Comparison of ENCODE assay signal across 15 mouse cellular contexts in the genomic region with DNA sequence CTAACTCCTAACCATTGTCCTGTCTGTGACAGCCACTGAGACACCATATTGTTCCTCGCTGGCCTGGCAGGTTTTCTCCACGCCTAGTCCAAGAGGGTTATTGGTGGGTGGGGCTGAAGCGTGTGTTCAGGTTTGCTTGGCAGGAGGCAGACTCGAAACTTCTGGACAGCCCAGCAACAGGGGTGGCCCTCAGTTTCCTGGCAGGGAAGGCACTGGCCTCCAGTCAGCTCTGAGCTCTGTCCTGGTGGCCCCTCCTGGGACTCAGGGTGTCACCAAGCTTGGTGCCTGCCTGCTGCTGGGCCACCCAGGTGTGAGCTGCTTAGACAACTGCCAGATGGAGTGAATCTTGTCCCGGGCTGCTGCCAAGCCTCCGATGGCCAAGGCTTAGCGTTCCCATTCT. TPM values are rescaled to one million over a fixed set of nuclear protein-coding genes. Genes with fewer than 3 reads are reported as not detected.
DNase-seq lines count a peak whose midpoint lies in the region; ATAC-seq lines count a peak whose summit lies in the region.
"Had no signal": no experiment of that assay in that cellular context is flagged by ENCODE, and none has a peak within 500 bp of the region (broad histone marks: within the 10 kb centered on the region; RNA-seq: fewer than 3 reads in every experiment).

No protein-coding gene starts in this region.

- peaks cover 26% of the 10 kb centered on the region for H3K4me1 ChIP-seq in lung, embryonic 15.5 days

- peak overlapping the region; percentile 26; the same call in 1 of the 2 replicates for H3K27ac ChIP-seq in lung, embryonic 15.5 days
- H3K27ac ChIP-seq: midbrain, embryonic 15.5 days had no signal

- ATAC-seq in lung, embryonic 15.5 days (ENCODE audit: borderline replicate concordance, extremely low read depth, low FRiP score, low TSS enrichment) = no peak

- H3K36me3 ChIP-seq in lung, embryonic 15.5 days = peaks cover 64% of the 10 kb centered on the region

- no peaks in the 10 kb centered on the region for H3K9me3 ChIP-seq in lung, embryonic 15.5 days
- H3K9me3 ChIP-seq: midbrain, embryonic 15.5 days; neural tube, embryonic 13.5 days had no signal

- DNase-seq in heart, adult 18-20 months = peak; percentile 41 to 54
- no peak for DNase-seq in heart, adult 8-10 months (ENCODE audit: low spot score)
- DNase-seq in lung, postnatal 25 days (ENCODE audit: low spot score) = no peak
- peak; percentile 58 to 65 for DNase-seq in cerebellum, postnatal 25 days
- DNase-seq in heart, postnatal 36 days = peak; percentile 23 to 43
- no peak for DNase-seq in kidney, postnatal 36 days
- no peak for DNase-seq in gastrocnemius, adult 8-10 months (ENCODE audit: low spot score in 2 of 2)
- DNase-seq: gastrocnemius, postnatal 10 days; kidney, postnatal 25 days; lung, adult 2 months; spleen, adult 18-20 months had no signal

- no peak overlapping the region for H3K9ac ChIP-seq in lung, embryonic 15.5 days
- H3K9ac ChIP-seq: midbrain, embryonic 15.5 days; neural tube, embryonic 13.5 days had no signal

- H3K4me3 ChIP-seq in lung, embryonic 15.5 days = no peak overlapping the region
- H3K4me3 ChIP-seq: erythroblast, embryonic 14.5 days; midbrain, embryonic 15.5 days; neural tube, embryonic 13.5 days had no signal

- 38% methylated on average over 7 of the region's 7 CpGs for WGBS in lung, embryonic 15.5 days

- intact Hi-C loops in heart, postnatal 36 days (cut with DNase I) = no loop called here

- H3K4me2 ChIP-seq in lung, embryonic 15.5 days = no peak overlapping the region
- H3K4me2 ChIP-seq: midbrain, embryonic 15.5 days; neural tube, embryonic 13.5 days had no signal

- H3K27me3 ChIP-seq in lung, embryonic 15.5 days = no peaks in the 10 kb centered on the region
- H3K27me3 ChIP-seq: midbrain, embryonic 15.5 days; neural tube, embryonic 13.5 days had no signal

RNA-seq across cellular contexts. Expression of gene Boc, which starts 56.4 kb away (rescaled TPM):
- total RNA-seq in heart, adult 18-20 months (2021) = 1 to 10 TPM; 3.5 to 4.8 TPM
- total RNA-seq in heart, adult 8-10 months (2022) = 1 to 10 TPM; 3.5 to 4.0 (median 3.8) TPM
- 29.2 and 29.9 TPM in 2 replicates for polyA plus RNA-seq in lung, embryonic 15.5 days (2015; fragmentation: Nextera tagmentation; extraction: Ambion mirVana)
- total RNA-seq in heart, postnatal 36 days (2021) = 1 to 10 TPM; 4.8 to 5.9 TPM
- total RNA-seq in gastrocnemius, adult 8-10 months (2022) = 1 to 10 TPM; 1.8 to 3.0 (median 2.3) TPM
- polyA plus RNA-seq: erythroblast, embryonic 14.5 days had no signal

Comparison
In these comparisons a context has a peak if more than half of its experiments do, and no peak if none do; other contexts are left out.
1. DNase-seq: peak in heart, adult 18-20 months (2 of 2), cerebellum, postnatal 25 days (2 of 2) and heart, postnatal 36 days (2 of 2); none in heart, adult 8-10 months (single experiment), lung, postnatal 25 days (single experiment), kidney, postnatal 36 days (0 of 2) and gastrocnemius, adult 8-10 months (0 of 2).